Mouse (Mus musculus) thymus, adult 2 months (tissue): ENCODE results near the gene Rpe65.

Experiments used
- CTCF ChIP-seq: fragments of 200-500 bp; IDR thresholded peaks from 2 replicates; pipeline ENCODE4 v1.5.1; 2012; ENCODE audit warnings: mild to moderate bottlenecking, control low read depth, low read length, moderate library complexity, borderline replicate concordance; ENCODE audit not compliant: control insufficient read depth, poor library complexity, insufficient read depth; ENCODE audit errors: extremely low read depth
- POLR2A ChIP-seq: fragments of 200-500 bp; IDR thresholded peaks from 2 replicates; pipeline ENCODE4 v1.6.1; 2012; ENCODE audit warnings: mild to moderate bottlenecking, low read length, control low read depth, moderate library complexity; ENCODE audit not compliant: control insufficient read depth, poor library complexity, insufficient read depth; ENCODE audit errors: extremely low read depth

DNA sequence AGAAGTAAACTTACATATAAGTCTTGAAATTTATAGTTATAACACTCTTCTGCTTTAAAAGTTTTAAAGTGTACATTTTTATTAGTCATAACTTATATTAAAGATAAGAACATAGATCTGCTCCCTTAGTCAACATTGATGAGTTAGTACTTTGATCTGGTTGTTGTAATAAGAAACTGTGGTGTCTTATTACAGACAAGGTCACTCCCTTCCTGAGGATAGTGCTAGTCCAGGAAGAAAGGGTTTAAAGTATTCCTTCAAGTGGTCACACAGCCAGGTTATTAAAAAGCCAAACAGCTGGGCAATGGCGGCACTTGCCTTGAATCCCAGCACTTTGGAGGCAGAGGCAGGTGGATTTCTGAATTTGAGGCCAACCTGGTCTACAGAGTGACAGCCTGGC lies 25.0 kb downstream of the Rpe65 start:
- TF ChIP-seq CTCF (no peak), POLR2A (no peak)
